Mouse (Mus musculus) left cerebral cortex, postnatal 25 days (tissue): Measurements from ENCODE around the gene Igf2r. TPM values are rescaled to one million over a fixed set of nuclear protein-coding genes. Genes with fewer than 3 reads are reported as not detected.

Experiments
- DNase-seq, 2 experiments: peaks; one replicate each; pipeline ENCODE4 v3.0.0; 2022; ENCODE audit warnings: low spot score in 2 of 2, mixed read lengths in 1 of 2
- intact Hi-C: fragments of 180-260 bp; cut with DNase I; formaldehyde crosslinking; loops from one replicate; pipeline ENCODE4 v1.15.1; 2025
- total RNA-seq, 2 experiments: library from RNA; stranded (reverse); gene quantifications; 2 replicates each; pipeline ENCODE4 v1.2.3; 2021

Gene Igf2r
- 10 to 100 TPM; 28.5 to 29.2 TPM for total RNA-seq

DNA sequence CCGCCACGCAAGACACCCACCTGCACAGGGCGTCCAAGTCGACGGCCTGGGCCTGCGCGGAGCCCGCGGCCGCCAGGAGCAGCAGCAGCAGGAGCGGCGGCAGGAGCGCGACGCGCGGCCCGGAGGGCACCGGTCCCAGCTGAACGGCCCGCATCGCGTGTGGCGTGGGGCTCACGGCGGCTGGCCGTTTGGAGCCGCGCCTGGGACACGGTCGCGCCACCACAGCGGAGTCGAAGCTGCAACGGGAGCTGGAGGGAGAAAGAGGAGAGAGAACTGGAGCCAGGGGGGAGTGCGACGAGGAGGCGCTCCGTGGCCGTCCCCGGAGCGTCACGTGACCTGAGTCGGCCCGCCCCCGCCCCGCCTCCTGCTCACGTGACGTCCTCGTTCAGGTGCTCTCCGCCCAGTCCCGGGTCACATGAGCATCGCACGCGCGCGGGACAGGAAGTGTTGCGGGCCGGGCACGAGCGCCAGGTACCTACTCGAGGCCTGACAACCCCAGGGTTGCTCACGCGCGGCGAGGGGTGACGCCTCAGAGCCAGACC is at the start of gene Igf2r:
TSS of gene Igf2r (minus strand) at position 285 of the 542 bp plus-strand sequence.
- intact Hi-C loops = no loop called here
- peak; percentile 85 to 87 for DNase-seq

DNA sequence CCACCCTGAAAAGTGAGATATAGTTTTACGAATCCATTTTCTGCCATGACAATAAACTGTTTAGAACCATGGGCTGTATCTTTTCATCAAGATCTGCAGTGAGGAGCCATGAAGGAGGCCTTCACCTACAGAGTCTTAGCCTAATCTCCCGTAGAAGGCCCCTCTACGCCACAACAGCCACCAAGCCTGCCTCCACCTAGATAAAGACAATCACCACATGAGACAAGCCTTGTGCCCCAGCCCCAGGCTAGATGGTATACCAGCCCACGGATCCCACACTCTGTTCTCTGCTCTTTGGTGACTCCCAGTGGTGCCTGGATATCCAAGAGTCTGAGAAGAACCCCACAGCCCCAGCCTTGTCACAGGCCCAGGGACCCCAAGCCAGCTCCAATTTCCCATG is 46.4 kb upstream of the Igf2r start:
- intact Hi-C loops = no loop called here
- no peak for DNase-seq

DNA sequence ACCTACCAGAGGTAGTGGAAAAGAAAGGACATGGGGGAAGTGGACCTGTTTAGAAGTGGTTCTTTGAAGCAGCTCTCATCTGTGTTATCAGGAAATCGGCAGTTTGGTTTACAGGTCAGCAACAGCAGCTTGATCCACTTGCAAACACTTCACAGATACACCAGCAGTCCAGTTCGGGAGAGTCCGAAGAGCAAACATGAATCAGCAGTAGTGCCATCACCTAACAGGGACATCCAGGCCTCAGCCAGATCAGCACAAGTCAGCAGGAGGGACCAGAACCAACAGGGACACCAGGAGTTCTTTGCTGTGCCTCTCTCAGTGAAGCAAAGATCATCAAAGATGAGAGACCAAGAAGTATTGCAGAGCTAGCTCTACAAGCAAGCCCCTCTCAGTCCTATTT is 45.0 kb upstream of the Igf2r start:
- intact Hi-C loops = loop anchor here (5.0 kb wide), 1 partner anchor 97 kb away; no protein-coding TSS in a partner anchor
- no peak for DNase-seq

DNA sequence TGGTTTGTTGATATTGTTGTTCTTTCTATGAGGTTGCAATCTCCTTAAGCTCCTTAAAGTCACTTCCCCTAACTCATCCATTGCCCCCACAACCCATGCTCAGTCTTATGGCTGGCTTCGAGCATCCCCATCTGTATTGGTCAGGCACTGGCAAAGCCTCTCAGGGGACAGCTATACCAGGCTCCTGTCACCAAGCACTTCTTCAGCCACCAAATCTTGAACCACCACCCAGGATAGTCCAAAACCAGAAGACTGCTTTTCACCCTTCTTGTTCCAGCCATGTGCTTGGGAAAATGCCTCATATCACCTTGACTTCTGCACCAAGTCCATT is 41.5 kb upstream of the Igf2r start:
- no peak for DNase-seq
- intact Hi-C loops = loop anchor here (2.0 to 5.0 kb wide), 3 partner anchors 94 to 394 kb away; no protein-coding TSS in a partner anchor

DNA sequence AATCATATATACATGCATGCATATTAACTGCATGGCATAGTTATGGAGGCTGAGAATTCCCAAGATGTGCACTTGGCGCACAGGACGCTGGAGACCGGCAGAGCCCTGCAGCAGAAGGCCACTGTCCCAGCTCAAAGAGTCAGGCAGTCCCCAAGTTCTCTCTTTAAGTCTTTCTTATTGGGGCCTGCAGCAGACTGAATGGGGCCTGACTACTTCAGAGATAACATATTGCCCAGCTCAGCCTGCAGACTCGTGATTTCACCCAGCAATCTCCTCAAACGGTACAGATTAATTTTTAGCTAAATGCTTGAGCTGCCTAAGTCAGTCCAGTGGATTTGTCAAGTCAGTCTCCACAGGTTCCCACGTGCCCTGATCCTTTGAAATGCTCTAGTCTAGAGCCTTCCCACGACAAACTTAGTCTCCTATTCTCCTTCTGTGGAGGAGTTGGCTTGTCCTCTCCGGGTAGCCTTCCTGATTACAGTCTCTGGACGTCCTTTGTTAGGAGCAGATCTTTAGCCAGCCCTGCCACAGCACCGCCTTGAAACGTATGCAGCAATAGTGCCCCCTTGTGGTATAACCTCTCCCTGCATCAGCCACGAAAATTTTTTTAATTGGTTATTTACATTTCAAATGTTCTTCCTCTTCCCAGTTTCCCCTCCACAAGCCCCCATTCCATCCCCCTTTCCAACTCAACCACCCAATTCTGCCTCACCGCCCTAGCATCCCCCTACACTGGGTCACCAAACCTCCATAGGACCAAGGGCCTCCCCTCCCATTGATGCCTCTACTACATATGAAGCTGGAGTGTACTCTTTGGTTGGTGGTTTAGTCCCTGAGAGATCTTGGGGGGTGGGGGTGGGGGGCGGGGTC is 40.9 kb upstream of the Igf2r start:
- DNase-seq = peak; percentile 60 to 75
- intact Hi-C loops = loop anchor here (2.0 to 5.0 kb wide), 3 partner anchors 93 to 394 kb away; no protein-coding TSS in a partner anchor

GRCm38 (mm10) chr17:12808851-12809250 is 39.4 kb upstream of the Igf2r start:
- no peak for DNase-seq
- intact Hi-C loops = no loop called here

GRCm38 (mm10) chr17:12804584-12805445 is 35.4 kb upstream of the Igf2r start:
- DNase-seq = no peak
- intact Hi-C loops = no loop called here

- intact Hi-C loops = no loop called here
- no peak for DNase-seq
Observed at GRCm38 (mm10) chr17:12801861-12802540, 32.5 kb upstream of the Igf2r start.

- DNase-seq = no peak
- intact Hi-C loops = loop anchor here (5.0 kb wide), 2 partner anchors 87 to 198 kb away; no protein-coding TSS in a partner anchor
Observed at GRCm38 (mm10) chr17:12799368-12800275, 30.2 kb upstream of the Igf2r start.

DNA sequence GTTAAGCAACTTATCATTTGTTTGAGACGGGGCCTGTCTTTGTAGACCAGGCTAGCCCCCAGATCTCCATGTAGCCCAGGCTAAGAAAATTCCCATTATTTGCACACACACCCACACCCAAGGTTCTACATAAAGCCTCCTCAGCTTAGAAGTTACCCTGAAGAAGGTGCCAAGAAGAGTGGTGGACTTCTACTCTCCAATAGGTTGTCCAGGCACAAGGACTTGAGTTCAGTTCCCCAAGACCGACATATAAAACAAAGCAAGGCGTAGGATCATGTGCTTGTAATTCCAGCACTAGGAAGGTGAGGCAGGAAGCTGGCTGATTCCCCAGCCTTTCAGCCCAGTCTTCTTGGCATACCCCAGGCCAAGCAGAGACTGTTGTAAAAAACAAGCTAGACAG is 29.1 kb upstream of the Igf2r start:
- intact Hi-C loops = loop anchor here (5.0 kb wide), 2 partner anchors 86 to 199 kb away; no protein-coding TSS in a partner anchor
- no peak for DNase-seq

DNA sequence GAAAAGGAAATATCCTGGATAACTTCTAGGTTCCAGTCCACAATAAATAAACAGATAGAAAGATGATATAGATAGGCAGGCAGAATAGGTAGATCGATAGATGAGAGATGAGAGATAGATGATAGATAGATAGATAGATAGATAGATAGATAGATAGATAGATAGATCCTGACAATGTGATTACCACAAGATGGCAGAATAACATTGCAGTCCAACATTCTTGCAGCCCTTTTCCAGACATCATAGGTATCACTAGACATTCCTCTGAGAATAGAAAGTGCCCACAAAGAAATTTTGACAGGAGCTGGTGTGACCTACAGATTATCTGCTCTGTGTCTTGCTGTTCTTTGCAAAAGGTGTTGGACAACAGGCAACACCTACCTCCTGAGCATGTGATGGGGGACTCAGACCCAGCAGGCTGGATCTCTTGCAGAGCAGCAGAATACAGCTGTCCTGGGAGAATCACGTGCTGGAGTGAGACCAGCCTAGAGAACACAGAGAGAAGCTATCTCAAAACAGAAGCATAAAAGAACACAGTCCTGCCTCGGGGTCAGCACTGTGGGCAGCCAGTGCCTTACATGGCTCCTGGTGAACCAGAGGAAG is 28.1 kb upstream of the Igf2r start:
- DNase-seq = peak; percentile 9 to 10

GRCm38 (mm10) chr17:12796633-12797032 is 27.2 kb upstream of the Igf2r start:
- intact Hi-C loops = loop anchor here (5.0 kb wide), 2 partner anchors 84 to 201 kb away; no protein-coding TSS in a partner anchor

More for the DNA sequence above, 28.1 kb upstream of the Igf2r start:
- intact Hi-C loops = loop anchor here (5.0 kb wide), 2 partner anchors 85 to 200 kb away; no protein-coding TSS in a partner anchor

DNA sequence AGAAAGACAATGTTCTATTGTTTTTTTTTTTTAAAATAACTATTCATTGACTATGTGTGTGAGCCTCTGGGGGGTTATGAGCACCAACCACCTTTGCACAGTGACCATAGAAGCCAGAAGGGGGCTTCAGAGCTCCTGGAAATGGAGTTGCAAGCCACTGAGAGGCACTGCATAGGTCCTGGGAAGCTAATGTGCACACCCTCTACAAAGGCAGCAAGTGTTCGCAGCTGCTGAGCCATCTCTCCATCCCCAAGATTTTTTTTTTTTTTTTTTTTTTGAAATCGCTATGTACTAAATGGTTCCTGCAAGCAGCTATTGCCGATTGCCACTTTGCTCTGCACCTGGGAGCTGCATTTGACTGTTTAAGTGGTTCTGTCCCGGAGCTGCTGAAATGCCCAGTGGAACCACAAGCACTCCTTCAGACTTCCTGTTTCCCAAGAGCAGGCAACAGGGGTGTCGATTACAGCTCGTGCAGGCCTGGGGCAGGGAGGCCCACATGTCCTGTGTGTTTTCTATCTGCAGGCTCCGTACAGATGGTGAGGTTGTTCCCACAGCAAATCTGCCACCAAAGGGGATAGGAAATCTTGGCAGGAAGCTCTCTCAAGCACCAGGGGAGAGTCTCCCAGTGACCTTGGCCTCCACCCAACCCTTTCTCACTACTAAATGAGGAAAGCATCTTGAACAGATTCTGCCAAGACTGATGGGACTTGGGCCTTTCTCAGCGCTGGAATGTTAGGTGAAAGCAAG is 24.4 kb upstream of the Igf2r start:
- peak in 1 of 2 experiments; percentile 15 for DNase-seq
- intact Hi-C loops = no loop called here

More at GRCm38 (mm10) chr17:12796633-12797032, 27.2 kb upstream of the Igf2r start:
- no peak for DNase-seq

- no peak for DNase-seq
- intact Hi-C loops = no loop called here
Observed at GRCm38 (mm10) chr17:12792422-12793206, 23.1 kb upstream of the Igf2r start.

DNA sequence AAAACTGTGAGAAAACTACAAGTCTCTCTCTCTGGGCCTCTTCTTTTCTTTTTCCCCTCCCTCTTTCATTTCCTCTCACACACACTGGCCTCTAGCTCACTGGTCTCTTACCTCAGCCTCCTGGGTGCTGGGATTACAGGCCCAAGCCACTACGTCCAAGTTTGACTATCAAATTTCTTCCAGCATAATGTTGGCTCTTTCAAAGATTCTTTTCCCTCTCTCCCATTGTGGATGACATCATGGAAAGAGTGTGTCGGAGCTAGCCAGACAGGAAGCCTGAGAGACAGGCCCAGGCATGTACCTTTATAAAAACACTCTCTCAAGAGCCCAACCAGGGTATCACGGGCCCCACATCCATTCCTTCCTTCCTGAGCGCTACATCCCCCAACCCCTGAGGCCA is 22.0 kb upstream of the Igf2r start:
- no peak for DNase-seq
- intact Hi-C loops = no loop called here

- DNase-seq = no peak
- intact Hi-C loops = no loop called here
Observed at GRCm38 (mm10) chr17:12791079-12791406, 21.6 kb upstream of the Igf2r start.
